Mouse (Mus musculus): ENCODE results near the gene Casz1. TPM values are rescaled to one million over a fixed set of nuclear protein-coding genes. Genes with fewer than 3 reads are reported as not detected.

The Casz1 gene
- total and polyA plus RNA-seq, 3 experiments, result 21.2 to 47.0 (median 42.5) TPM

GRCm38 (mm10) chr4:148972707-148973106, 168.5 kb downstream of the Casz1 start:
- no peaks in the 10 kb centered on the region for H3K36me3 ChIP-seq (ENCODE audit: control insufficient read depth, insufficient read depth, low read length)
- H3K27me3 ChIP-seq (ENCODE audit: control insufficient read depth, insufficient read depth, low read length), result no peaks in the 10 kb centered on the region
- H3K79me2 ChIP-seq (replicated peaks; ENCODE audit: control insufficient read depth, insufficient read depth, low read length), result no peaks in the 10 kb centered on the region
- TF ChIP-seq EP300 (IDR thresholded peaks at IDR 0.05; ENCODE audit: insufficient read depth, low read depth, low read length) (no peak), CTCF (IDR thresholded peaks at IDR 0.05) (no peak), POLR2A (IDR thresholded peaks at IDR 0.05; ENCODE audit: insufficient read depth, low read depth, low read length) (no peak)
- intact Hi-C loops (cut with DNase I), result no loop called here
- H3K4me1 ChIP-seq (ENCODE audit: control insufficient read depth, insufficient read depth, low read length), result no peaks in the 10 kb centered on the region; the same call in 1 of the 2 replicates
- H3K4me3 ChIP-seq, result no peak overlapping the region
- no peak overlapping the region for H3K27ac ChIP-seq
- no peak overlapping the region for H3K9ac ChIP-seq (ENCODE audit: low read depth, low read length)
- WGBS, result 93% methylated on average over 14 of the region's 14 CpGs
- DNase-seq, result no peak

- Histone ChIP-seq H3K27ac (no peak overlapping the region), H3K79me2 (replicated peaks; ENCODE audit: control insufficient read depth, insufficient read depth, low read length) (no peaks in the 10 kb centered on the region), H3K4me3 (no peak overlapping the region), H3K4me1 (ENCODE audit: control insufficient read depth, insufficient read depth, low read length) (no peaks in the 10 kb centered on the region; the same call in 1 of the 2 replicates), H3K27me3 (ENCODE audit: control insufficient read depth, insufficient read depth, low read length) (no peaks in the 10 kb centered on the region), H3K9ac (ENCODE audit: low read depth, low read length) (no peak overlapping the region), H3K36me3 (ENCODE audit: control insufficient read depth, insufficient read depth, low read length) (no peaks in the 10 kb centered on the region)
- intact Hi-C loops (cut with DNase I), result no loop called here
- DNase-seq, result no peak
- WGBS, result 90% methylated on average over 14 of the region's 14 CpGs
- TF ChIP-seq CTCF (IDR thresholded peaks at IDR 0.05) (no peak), EP300 (IDR thresholded peaks at IDR 0.05; ENCODE audit: insufficient read depth, low read depth, low read length) (no peak), POLR2A (IDR thresholded peaks at IDR 0.05; ENCODE audit: insufficient read depth, low read depth, low read length) (no peak)
Measured at GRCm38 (mm10) chr4:148973387-148973786, 169.2 kb downstream of the Casz1 start.

GRCm38 (mm10) chr4:148974833-148975232, 170.6 kb downstream of the Casz1 start:
- Histone ChIP-seq H3K27ac (no peak overlapping the region), H3K36me3 (ENCODE audit: control insufficient read depth, insufficient read depth, low read length) (no peaks in the 10 kb centered on the region), H3K9ac (ENCODE audit: low read depth, low read length) (no peak overlapping the region), H3K27me3 (ENCODE audit: control insufficient read depth, insufficient read depth, low read length) (no peaks in the 10 kb centered on the region), H3K79me2 (replicated peaks; ENCODE audit: control insufficient read depth, insufficient read depth, low read length) (no peaks in the 10 kb centered on the region), H3K4me3 (no peak overlapping the region), H3K4me1 (ENCODE audit: control insufficient read depth, insufficient read depth, low read length) (no peaks in the 10 kb centered on the region)
- 75% methylated on average over 7 of the region's 7 CpGs for WGBS
- no peak for DNase-seq
- intact Hi-C loops (cut with DNase I), result no loop called here
- TF ChIP-seq EP300 (IDR thresholded peaks at IDR 0.05; ENCODE audit: insufficient read depth, low read depth, low read length) (no peak), POLR2A (IDR thresholded peaks at IDR 0.05; ENCODE audit: insufficient read depth, low read depth, low read length) (no peak), CTCF (IDR thresholded peaks at IDR 0.05) (no peak)

- H3K27ac ChIP-seq, result no peak overlapping the region
- H3K79me2 ChIP-seq (replicated peaks; ENCODE audit: control insufficient read depth, insufficient read depth, low read length), result no peaks in the 10 kb centered on the region
- WGBS, result 79% methylated on average over 9 of the region's 9 CpGs
- intact Hi-C loops (cut with DNase I), result no loop called here
- no peak overlapping the region for H3K4me3 ChIP-seq
- no peaks in the 10 kb centered on the region for H3K27me3 ChIP-seq (ENCODE audit: control insufficient read depth, insufficient read depth, low read length)
- no peak overlapping the region for H3K9ac ChIP-seq (ENCODE audit: low read depth, low read length)
- DNase-seq, result no peak
- H3K36me3 ChIP-seq (ENCODE audit: control insufficient read depth, insufficient read depth, low read length), result no peaks in the 10 kb centered on the region
- no peaks in the 10 kb centered on the region for H3K4me1 ChIP-seq (ENCODE audit: control insufficient read depth, insufficient read depth, low read length)
- no peak for TF ChIP-seq EP300 (IDR thresholded peaks at IDR 0.05; ENCODE audit: insufficient read depth, low read depth, low read length)
- no peak for TF ChIP-seq POLR2A (IDR thresholded peaks at IDR 0.05; ENCODE audit: insufficient read depth, low read depth, low read length)
- TF ChIP-seq CTCF (IDR thresholded peaks at IDR 0.05), result no peak
Measured at GRCm38 (mm10) chr4:148978221-148978855, 174.1 kb downstream of the Casz1 start.

- TF ChIP-seq POLR2A (IDR thresholded peaks at IDR 0.05; ENCODE audit: insufficient read depth, low read depth, low read length) (no peak), CTCF (IDR thresholded peaks at IDR 0.05) (no peak), EP300 (IDR thresholded peaks at IDR 0.05; ENCODE audit: insufficient read depth, low read depth, low read length) (no peak)
- H3K27ac ChIP-seq, result no peak overlapping the region
- no peaks in the 10 kb centered on the region for H3K36me3 ChIP-seq (ENCODE audit: control insufficient read depth, insufficient read depth, low read length)
- H3K4me1 ChIP-seq (ENCODE audit: control insufficient read depth, insufficient read depth, low read length), result no peaks in the 10 kb centered on the region
- no peaks in the 10 kb centered on the region for H3K27me3 ChIP-seq (ENCODE audit: control insufficient read depth, insufficient read depth, low read length)
- intact Hi-C loops (cut with DNase I), result no loop called here
- no peaks in the 10 kb centered on the region for H3K79me2 ChIP-seq (replicated peaks; ENCODE audit: control insufficient read depth, insufficient read depth, low read length)
- no peak overlapping the region for H3K9ac ChIP-seq (ENCODE audit: low read depth, low read length)
- DNase-seq, result no peak
- 80% methylated on average over 11 of the region's 11 CpGs for WGBS
- no peak overlapping the region for H3K4me3 ChIP-seq
Measured at GRCm38 (mm10) chr4:148978926-148979325, 174.7 kb downstream of the Casz1 start.

GRCm38 (mm10) chr4:148979837-148980236, 175.6 kb downstream of the Casz1 start:
- WGBS, result 77% methylated on average over 11 of the region's 11 CpGs
- Histone ChIP-seq H3K27me3 (ENCODE audit: control insufficient read depth, insufficient read depth, low read length) (no peaks in the 10 kb centered on the region), H3K79me2 (replicated peaks; ENCODE audit: control insufficient read depth, insufficient read depth, low read length) (no peaks in the 10 kb centered on the region), H3K36me3 (ENCODE audit: control insufficient read depth, insufficient read depth, low read length) (no peaks in the 10 kb centered on the region), H3K4me3 (no peak overlapping the region), H3K27ac (no peak overlapping the region), H3K9ac (ENCODE audit: low read depth, low read length) (no peak overlapping the region), H3K4me1 (ENCODE audit: control insufficient read depth, insufficient read depth, low read length) (no peaks in the 10 kb centered on the region)
- TF ChIP-seq EP300 (IDR thresholded peaks at IDR 0.05; ENCODE audit: insufficient read depth, low read depth, low read length) (no peak), POLR2A (IDR thresholded peaks at IDR 0.05; ENCODE audit: insufficient read depth, low read depth, low read length) (no peak), CTCF (IDR thresholded peaks at IDR 0.05) (no peak)
- intact Hi-C loops (cut with DNase I), result no loop called here
- DNase-seq, result no peak

All from heart, adult 2 months (tissue).